Mouse (Mus musculus) heart, postnatal 14 days (tissue): ENCODE data around the gene Bcdin3d. TPM values are rescaled to one million over a fixed set of nuclear protein-coding genes. Genes with fewer than 3 reads are reported as not detected.

Experiments used
- DNase-seq, 2 experiments: peaks; one replicate each; pipeline ENCODE4 v3.0.0; 2021 to 2022
- intact Hi-C: fragments of 180-260 bp; cut with DNase I; formaldehyde crosslinking; loops from one replicate; pipeline ENCODE4 v1.15.1; 2025
- total RNA-seq, 2 experiments: library from RNA; stranded (reverse); gene quantifications; 2 replicates each; pipeline ENCODE4 v1.2.3; 2021

The Bcdin3d gene
- total RNA-seq, 2 experiments from 2014 or later = 3.9 to 4.9 TPM

DNA sequence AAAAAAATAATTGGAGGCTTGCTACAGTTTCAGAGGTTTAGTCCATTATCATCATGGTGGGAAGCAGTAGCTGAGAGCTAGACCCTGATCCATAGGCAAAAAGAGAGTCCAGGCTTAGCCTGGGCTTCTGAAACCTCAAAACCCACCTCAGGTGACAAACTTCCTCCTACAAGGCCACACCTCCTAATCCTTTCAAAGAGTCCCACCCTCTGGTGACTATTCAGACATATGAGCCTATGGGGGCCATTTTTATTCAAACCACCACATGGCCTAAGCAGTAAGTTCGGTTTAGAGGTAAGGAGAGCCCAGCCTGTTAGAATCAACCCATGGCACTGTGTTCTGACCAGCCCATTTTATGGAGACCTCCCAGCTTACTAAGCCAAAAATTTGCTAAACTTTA is 1.3 kb upstream of the Bcdin3d start:
- no peak for DNase-seq
- intact Hi-C loops = no loop called here

- intact Hi-C loops = loop anchor here (2.0 kb wide), 1 partner anchor 145 kb away; no protein-coding TSS in a partner anchor
- DNase-seq = peak; percentile 63 to 73
These were observed 542 bp downstream of the Bcdin3d start for GRCm38 (mm10) chr15:99473801-99474575.

GRCm38 (mm10) chr15:99472972-99473371 is 1.6 kb downstream of the Bcdin3d start:
- intact Hi-C loops = loop anchor here (2.0 kb wide), 1 partner anchor 144 kb away; no protein-coding TSS in a partner anchor
- DNase-seq = no peak

- no peak for DNase-seq
- intact Hi-C loops = loop anchor here (2.0 kb wide), 1 partner anchor 143 kb away; no protein-coding TSS in a partner anchor
These were observed 2.9 kb downstream of the Bcdin3d start for GRCm38 (mm10) chr15:99471677-99472063.

GRCm38 (mm10) chr15:99470971-99471676 is 3.4 kb downstream of the Bcdin3d start:
- intact Hi-C loops = no loop called here
- DNase-seq = peak; percentile 65 to 76

DNA sequence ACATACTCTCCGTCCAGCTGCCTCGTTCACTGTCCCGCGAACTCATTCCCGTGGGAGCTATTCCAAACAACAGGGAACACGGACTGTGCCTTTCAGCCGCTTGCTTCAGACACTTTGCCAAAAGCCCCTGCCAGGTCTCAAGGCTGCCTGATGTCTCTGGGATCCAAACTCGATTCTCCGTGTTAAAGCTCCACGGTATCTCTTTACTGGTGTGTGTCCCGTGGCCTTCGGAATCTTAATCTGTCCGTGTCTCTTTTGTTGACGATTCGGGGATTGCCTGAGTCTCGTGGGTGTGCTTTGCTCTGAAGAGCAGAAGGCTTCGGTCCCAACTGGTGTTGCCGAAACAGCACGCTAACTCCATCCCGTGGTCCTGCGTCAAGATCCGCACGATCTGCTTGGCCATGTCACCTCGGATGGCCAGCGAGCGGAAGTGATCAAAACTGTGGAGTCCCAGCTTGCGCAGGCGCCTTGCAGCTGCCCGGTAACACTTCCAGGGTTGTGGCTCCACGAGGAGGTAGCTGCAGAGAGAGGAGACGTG is 4.2 kb downstream of the Bcdin3d start:
- peak; percentile 49 to 53 for DNase-seq
- intact Hi-C loops = no loop called here

DNA sequence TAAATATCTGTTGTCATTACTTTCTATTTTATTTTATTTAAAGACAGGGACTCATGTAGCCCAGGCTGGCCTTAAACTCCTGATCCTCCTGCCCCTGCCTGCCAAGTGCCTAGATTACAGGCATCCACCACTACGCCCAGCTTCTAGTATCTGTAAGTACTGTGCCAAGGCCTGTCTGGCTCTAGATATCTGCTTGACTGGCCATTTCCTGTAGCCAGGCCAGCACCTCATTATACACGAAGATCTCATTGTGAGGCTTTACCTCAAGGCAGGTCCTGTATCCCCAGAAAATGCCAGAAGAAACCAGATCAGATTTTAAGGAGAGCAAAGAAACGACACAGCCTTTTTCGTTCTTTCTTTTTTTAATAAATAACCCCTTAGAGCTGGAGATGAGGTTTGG is 4.8 kb downstream of the Bcdin3d start:
- intact Hi-C loops = loop anchor here (1.0 kb wide), 1 partner anchor 53 kb away; no protein-coding TSS in a partner anchor
- no peak for DNase-seq

DNA sequence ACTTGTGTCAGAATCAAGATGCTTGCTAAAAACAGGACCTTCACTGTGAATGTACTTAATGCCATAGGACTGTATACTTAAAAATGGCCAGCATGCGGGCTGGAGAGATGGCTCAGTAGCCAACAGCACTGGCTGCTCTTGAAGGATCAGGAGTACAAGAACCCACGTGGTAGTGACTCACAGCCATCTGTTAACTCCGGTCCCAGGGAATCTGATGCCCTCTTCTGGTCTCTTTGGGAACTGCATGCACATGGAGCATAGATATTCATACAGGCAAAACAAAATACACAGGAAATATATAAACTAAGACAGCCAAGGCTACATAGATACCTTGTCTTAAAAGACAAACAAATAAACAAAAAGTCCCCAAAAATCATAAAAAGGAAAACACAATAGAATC is 5.5 kb downstream of the Bcdin3d start:
- DNase-seq = peak; percentile 79 to 91
- intact Hi-C loops = loop anchor here (1.0 kb wide), 1 partner anchor 53 kb away; no protein-coding TSS in a partner anchor

DNA sequence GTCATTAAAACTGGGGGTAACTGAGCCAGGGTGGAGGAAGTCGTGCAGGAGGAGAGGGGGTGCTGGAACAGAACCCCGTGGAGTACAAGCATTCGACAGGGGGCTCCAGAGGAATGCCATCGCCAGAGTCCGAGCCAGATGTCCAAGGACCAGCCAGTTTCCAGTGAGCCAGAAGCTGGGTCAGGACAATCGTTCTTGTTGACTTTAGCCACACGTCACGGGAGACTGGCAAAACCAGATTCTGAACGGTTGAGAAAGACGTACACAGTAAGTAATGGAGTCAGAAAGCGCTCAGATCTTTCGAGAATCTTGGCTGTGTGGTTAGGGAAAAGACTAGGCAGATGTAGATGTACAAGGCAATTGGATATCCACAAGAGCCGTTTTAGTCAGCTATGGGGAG is 11.3 kb downstream of the Bcdin3d start:
- DNase-seq = no peak
- intact Hi-C loops = no loop called here

- intact Hi-C loops = loop anchor here (2.0 to 5.0 kb wide), 2 partner anchors 15 to 36 kb away; no protein-coding TSS in a partner anchor
- DNase-seq = peak; percentile 93
These were observed 16.7 kb downstream of the Bcdin3d start, which contains the start of gene Nckap5l for GRCm38 (mm10) chr15:99457606-99458401. Nckap5l (minus strand) TSS chr15:99457748.

DNA sequence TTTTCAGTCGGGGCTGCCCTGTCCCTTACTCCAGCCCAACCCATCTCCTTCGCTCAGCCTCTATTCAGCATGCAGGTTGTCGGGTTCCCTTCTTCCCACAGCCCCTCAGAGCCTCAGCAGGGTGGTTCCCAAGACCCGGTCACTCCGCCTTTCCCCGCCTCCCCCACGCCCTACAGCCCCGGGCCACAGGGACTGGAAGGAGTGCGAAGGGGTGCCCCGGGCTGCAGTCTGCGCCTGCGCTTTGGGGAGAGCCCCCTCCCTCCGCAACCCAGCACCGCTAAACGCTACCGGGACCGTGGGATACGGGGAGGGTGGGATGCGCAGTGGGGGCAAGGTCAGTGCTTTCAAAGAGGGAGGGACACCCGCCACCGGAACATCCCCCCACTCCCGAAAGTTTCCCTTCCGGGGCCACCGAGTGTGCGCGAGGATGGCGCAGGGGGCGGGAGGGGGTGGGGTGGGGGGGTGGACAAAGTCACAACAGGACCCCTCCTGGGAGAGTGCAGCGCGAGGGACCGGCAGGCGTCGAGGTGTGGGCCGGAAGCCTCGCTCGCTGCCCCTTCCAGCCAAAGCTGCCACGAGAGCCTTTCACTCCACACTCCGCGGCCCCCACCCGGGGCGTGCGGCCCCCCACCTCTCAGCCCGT is 17.4 kb downstream of the Bcdin3d start:
- intact Hi-C loops = loop anchor here (2.0 to 5.0 kb wide), 2 partner anchors 14 to 35 kb away; no protein-coding TSS in a partner anchor
- DNase-seq = peak; percentile 75 to 78

DNA sequence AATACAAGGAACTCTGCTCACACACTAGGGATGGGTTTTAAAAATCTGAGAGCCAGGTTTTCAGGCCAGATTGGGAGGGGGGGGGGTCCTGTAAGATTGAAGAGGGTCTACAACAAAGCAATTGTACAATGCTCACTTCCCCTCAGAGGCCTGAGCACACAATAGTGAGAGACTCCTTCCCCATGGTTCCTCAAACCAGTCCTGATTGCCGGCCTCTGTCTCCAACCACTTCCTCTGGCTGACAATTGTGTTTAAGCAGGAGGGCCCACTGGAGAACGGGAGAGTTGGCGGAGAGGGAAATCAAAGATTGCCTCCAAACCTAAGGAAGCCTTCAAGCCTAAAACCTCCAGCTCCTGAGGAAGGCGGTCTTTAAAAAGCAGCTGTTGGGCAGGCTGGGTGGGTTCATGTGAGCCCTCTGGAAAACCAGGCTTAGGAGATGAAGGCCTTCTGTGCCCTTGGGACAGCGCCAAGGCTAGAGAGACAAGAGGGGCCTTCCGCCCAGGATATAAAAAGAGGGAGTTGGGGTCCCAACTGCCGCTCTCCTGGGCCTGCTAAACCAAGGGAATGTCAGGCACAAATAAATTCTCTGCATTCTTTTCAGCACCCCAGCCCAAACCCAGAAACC is 18.1 kb downstream of the Bcdin3d start:
- peak in 1 of 2 experiments; percentile 34 for DNase-seq
- intact Hi-C loops = loop anchor here (2.0 to 5.0 kb wide), 2 partner anchors 14 to 34 kb away; no protein-coding TSS in a partner anchor

DNA sequence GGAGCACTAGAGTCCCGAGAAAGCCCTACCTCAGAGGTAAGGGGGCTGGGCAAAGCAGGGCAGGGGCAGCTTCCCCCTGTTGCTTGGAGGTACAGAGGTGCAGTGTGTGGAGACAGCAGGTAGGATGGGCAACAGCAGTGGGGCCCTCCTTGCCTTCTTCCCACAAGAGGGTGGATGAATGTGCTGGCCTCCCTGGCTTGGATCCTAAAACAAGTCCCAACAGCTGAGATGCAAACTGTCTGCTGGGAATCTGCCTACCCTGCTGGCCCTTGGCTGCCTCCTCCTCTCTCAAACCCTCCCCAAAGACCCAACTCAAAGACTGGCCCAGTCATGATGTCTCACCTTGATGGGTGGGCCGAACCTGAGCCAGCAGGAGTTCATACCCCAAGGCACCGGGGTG is 19.1 kb downstream of the Bcdin3d start:
- DNase-seq = no peak
- intact Hi-C loops = loop anchor here (5.0 kb wide), 1 partner anchor 33 kb away; no protein-coding TSS in a partner anchor

GRCm38 (mm10) chr15:99454585-99455279 is 19.8 kb downstream of the Bcdin3d start:
- intact Hi-C loops = loop anchor here (5.0 kb wide), 1 partner anchor 32 kb away; no protein-coding TSS in a partner anchor
- DNase-seq = no peak

- intact Hi-C loops = no loop called here
- DNase-seq = no peak
These were observed 21.2 kb downstream of the Bcdin3d start for GRCm38 (mm10) chr15:99453153-99453900.

DNA sequence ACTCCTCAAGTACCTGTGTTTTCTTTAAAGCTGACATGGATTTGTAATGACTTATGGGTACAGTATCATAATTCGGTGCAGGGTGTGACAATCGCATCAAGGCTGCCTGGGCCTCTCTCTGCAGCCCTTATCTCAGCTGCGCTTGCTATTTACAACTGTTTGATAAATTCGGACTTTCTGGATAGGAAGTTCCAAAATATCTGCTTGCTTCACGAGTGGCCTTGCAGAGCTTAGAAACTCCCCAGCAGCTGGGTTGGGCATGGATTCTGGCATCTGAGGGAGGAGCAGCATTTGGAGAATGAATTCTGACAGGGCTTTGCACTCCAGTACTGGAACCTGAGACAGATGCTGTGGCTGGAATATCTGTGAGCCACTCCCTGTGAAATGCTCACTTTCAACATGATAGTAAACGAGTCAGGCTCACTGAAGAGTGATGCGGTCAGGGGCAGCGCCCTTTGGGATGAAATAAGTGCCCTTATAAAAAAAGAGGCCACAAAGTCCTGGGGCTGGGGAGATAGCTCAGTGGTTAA is 24.7 kb downstream of the Bcdin3d start:
- DNase-seq = no peak
- intact Hi-C loops = no loop called here

DNA sequence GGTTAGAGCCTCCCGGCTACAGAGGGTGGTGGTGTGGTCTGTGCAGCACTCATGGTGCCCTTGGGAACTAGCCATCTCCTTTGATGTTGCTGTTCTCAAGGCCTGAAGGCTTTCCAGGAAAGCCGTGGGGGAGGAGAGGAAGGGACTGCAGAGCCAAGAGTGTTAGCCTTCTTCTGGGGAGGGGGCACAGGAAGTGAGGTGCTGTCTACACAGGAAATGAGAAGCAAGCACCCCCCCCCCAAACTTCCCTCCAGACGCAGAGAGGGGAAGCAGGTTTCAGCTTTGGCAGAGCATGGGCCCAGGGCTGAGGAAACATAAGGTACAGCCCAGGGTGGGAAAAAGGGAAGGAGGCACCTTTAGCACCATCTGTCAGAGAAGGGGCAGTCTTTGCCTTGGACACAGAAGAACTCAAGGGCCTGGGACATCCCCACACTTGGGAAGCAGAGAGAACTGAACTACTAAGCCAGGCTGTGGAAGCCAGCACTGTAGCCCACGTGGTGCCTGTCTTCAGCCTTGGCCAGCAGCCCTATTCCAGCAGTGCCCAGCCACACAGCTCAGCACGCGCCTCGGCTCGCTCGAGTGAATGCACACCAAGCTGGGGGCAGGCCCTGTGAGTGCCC is 25.3 kb downstream of the Bcdin3d start:
- intact Hi-C loops = no loop called here
- peak; percentile 59 to 71 for DNase-seq
